In the genomic region with DNA sequence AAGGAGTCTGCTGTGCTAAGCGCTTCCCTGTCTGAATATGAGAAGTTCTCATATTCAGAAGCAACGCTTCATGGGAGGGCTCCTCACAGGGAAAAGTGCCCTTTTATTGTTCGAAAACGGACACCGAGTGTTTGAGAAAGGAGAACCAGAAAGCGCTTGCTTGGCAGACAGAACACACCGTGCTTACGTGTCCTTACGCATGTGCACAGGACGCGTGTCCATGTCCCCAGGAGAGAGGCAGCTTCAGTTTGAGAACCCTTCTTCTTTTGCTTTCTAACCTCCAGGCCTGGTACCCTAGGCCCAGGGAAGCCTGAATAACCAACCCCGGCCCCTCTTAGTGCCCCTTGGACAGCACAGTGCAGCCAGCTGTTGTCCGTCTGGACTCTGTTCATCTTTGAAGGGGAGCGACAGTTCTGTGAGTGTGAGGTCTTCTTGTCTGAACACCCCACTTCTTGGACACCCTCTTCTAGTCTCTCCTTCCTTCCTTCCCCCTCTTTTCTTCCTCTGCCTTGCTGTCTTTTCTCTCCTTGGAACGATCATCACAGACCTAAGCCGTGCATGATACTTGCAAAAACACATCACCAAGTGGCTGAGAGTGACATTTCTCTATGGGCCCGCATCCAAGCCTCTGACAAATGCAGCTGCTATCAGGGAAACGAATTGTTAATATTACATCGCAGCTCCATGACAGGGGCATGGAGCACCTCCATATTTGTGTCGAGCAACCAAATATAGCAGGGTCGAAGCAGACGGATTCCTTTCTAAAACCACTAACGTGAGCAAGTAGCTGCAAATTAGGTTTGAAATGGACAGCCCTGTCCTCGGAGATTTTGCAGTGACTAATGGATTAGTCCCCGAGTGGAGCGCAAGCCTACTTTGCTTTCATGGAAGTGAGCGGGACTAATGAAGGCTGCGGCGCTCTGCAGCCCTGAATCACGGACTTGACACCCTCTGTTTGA, we compare ENCODE assay signal across 10 mouse cellular contexts.
A peak's percentile ranks its signal among the peaks of the same experiment; 100 is the strongest.
DNase-seq lines count a peak whose midpoint lies in the region; ATAC-seq and TF ChIP-seq lines count a peak whose summit lies in the region.
"Had no signal": no experiment of that assay in that cellular context is flagged by ENCODE, and none has a peak within 500 bp of the region (broad histone marks: within the 10 kb centered on the region; RNA-seq: fewer than 3 reads in every experiment).

No protein-coding gene starts in this region.

- H3K27me3 ChIP-seq in intestine, embryonic 14.5 days (replicated peaks; ENCODE audit: control insufficient read depth, insufficient read depth, low read length) = no peaks in the 10 kb centered on the region
- no peaks in the 10 kb centered on the region for H3K27me3 ChIP-seq in intestine, postnatal 0 days (replicated peaks; ENCODE audit: control insufficient read depth, insufficient read depth, low read length)
- H3K27me3 ChIP-seq in hindbrain, embryonic 13.5 days = peaks cover 14% of the 10 kb centered on the region
- 0 out of 2 replicates have a peak, but pooled peaks cover 7% of the 10 kb centered on the region for H3K27me3 ChIP-seq in midbrain, embryonic 15.5 days (replicated peaks)
- H3K27me3 ChIP-seq: limb, embryonic 15.5 days had no signal

- H3K36me3 ChIP-seq in intestine, embryonic 14.5 days (ENCODE audit: control insufficient read depth, insufficient read depth, low read length) = no peaks in the 10 kb centered on the region
- H3K36me3 ChIP-seq in intestine, postnatal 0 days (ENCODE audit: control insufficient read depth, insufficient read depth) = no peaks in the 10 kb centered on the region
- no peaks in the 10 kb centered on the region for H3K36me3 ChIP-seq in hindbrain, embryonic 13.5 days
- H3K36me3 ChIP-seq in midbrain, embryonic 15.5 days (replicated peaks) = no peaks in the 10 kb centered on the region
- H3K36me3 ChIP-seq: limb, embryonic 15.5 days had no signal

- WGBS in intestine, embryonic 14.5 days = 60% methylated on average over 30 of the region's 30 CpGs
- WGBS in intestine, postnatal 0 days = 71% methylated on average over 30 of the region's 30 CpGs
- 50% methylated on average over 30 of the region's 30 CpGs for WGBS in hindbrain, embryonic 13.5 days
- WGBS in midbrain, embryonic 15.5 days = 49% methylated on average over 30 of the region's 30 CpGs

- H3K27ac ChIP-seq in intestine, embryonic 14.5 days (ENCODE audit: low read depth) = peak overlapping the region; percentile 75
- H3K27ac ChIP-seq in intestine, postnatal 0 days (ENCODE audit: low read depth, low read length) = no peak overlapping the region
- H3K27ac ChIP-seq in hindbrain, embryonic 13.5 days = peak overlapping the region; percentile 77
- peak overlapping the region; percentile 51 for H3K27ac ChIP-seq in midbrain, embryonic 15.5 days
- H3K27ac ChIP-seq in left cerebral cortex, adult 2 months = no peak overlapping the region
- H3K27ac ChIP-seq: limb, embryonic 15.5 days had no signal

- no peak overlapping the region for H3K4me3 ChIP-seq in intestine, embryonic 14.5 days (ENCODE audit: low read depth, low read length)
- no peak overlapping the region for H3K4me3 ChIP-seq in intestine, postnatal 0 days (ENCODE audit: low read depth, low read length)
- H3K4me3 ChIP-seq in hindbrain, embryonic 13.5 days = no peak overlapping the region
- no peak overlapping the region for H3K4me3 ChIP-seq in midbrain, embryonic 15.5 days
- no peak overlapping the region for H3K4me3 ChIP-seq in left cerebral cortex, adult 2 months
- H3K4me3 ChIP-seq: limb, embryonic 15.5 days had no signal

- no peaks in the 10 kb centered on the region for H3K9me3 ChIP-seq in intestine, embryonic 14.5 days (ENCODE audit: control insufficient read depth, low read length)
- no peaks in the 10 kb centered on the region for H3K9me3 ChIP-seq in intestine, postnatal 0 days (ENCODE audit: control insufficient read depth)
- no peaks in the 10 kb centered on the region for H3K9me3 ChIP-seq in hindbrain, embryonic 13.5 days
- no peaks in the 10 kb centered on the region for H3K9me3 ChIP-seq in midbrain, embryonic 15.5 days
- H3K9me3 ChIP-seq: limb, embryonic 15.5 days had no signal

- no peak overlapping the region for H3K9ac ChIP-seq in intestine, embryonic 14.5 days (ENCODE audit: low read length)
- no peak overlapping the region for H3K9ac ChIP-seq in intestine, postnatal 0 days (ENCODE audit: low read depth, low read length)
- no peak overlapping the region for H3K9ac ChIP-seq in hindbrain, embryonic 13.5 days
- no peak overlapping the region for H3K9ac ChIP-seq in midbrain, embryonic 15.5 days
- H3K9ac ChIP-seq: limb, embryonic 15.5 days had no signal

- ATAC-seq in intestine, embryonic 14.5 days (replicated peaks; ENCODE audit: low FRiP score, low TSS enrichment, low read depth) = 0 out of 2 replicates have a peak, but pooled peaks have one; percentile 26
- ATAC-seq in intestine, postnatal 0 days = no peak
- peak; percentile 55; the same call in 1 of the 2 replicates for ATAC-seq in hindbrain, embryonic 13.5 days (ENCODE audit: low FRiP score)
- no peak; the same call in 1 of the 2 replicates for ATAC-seq in midbrain, embryonic 15.5 days (replicated peaks)

- H3K4me2 ChIP-seq in intestine, embryonic 14.5 days (ENCODE audit: low read length) = no peak overlapping the region
- H3K4me2 ChIP-seq in intestine, postnatal 0 days (replicated peaks; ENCODE audit: low read depth) = no peak overlapping the region
- H3K4me2 ChIP-seq in hindbrain, embryonic 13.5 days = 0 out of 2 replicates have a peak overlapping the region, but pooled peaks have one; percentile 13
- H3K4me2 ChIP-seq in midbrain, embryonic 15.5 days = no peak overlapping the region
- H3K4me2 ChIP-seq: limb, embryonic 15.5 days had no signal

- H3K4me1 ChIP-seq in intestine, embryonic 14.5 days (replicated peaks; ENCODE audit: control insufficient read depth, insufficient read depth, low read length) = peaks cover 21% of the 10 kb centered on the region
- H3K4me1 ChIP-seq in intestine, postnatal 0 days (replicated peaks; ENCODE audit: control insufficient read depth, insufficient read depth, low read length) = no peaks in the 10 kb centered on the region
- peaks cover 39% of the 10 kb centered on the region for H3K4me1 ChIP-seq in hindbrain, embryonic 13.5 days (replicated peaks)
- H3K4me1 ChIP-seq in midbrain, embryonic 15.5 days = peaks cover 25% of the 10 kb centered on the region

- no peak for TF ChIP-seq CTCF in intestine, postnatal 0 days (IDR thresholded peaks at IDR 0.05; ENCODE audit: low read depth)
- TF ChIP-seq CTCF in left cerebral cortex, adult 2 months (IDR thresholded peaks at IDR 0.05) = no peak

- no peak for DNase-seq in intestine, embryonic 14.5 days (ENCODE audit: low spot score)
- DNase-seq in brain, adult 2 months (ENCODE audit: low read depth, low spot score) = peak; percentile 44
- no peak for DNase-seq in frontal cortex, postnatal 25 days (ENCODE audit: low spot score in 2 of 2)
- no peak for DNase-seq in testis, postnatal 10 days (ENCODE audit: low spot score)
- DNase-seq in left cerebral cortex, adult 2 months (ENCODE audit: extremely low spot score in 1 of 2, low spot score in 2 of 2) = no peak
- DNase-seq: cerebellum, adult 11 months had no signal

- intact Hi-C loops in left cerebral cortex, adult 2 months (cut with DNase I) = loop anchor here (10.0 kb wide), 1 partner anchor 361 kb away; no protein-coding TSS in a partner anchor

Comparison
In these comparisons a context has a peak if more than half of its experiments do, and no peak if none do; other contexts are left out.
1. ATAC-seq: peak in intestine, embryonic 14.5 days (single experiment) and hindbrain, embryonic 13.5 days (single experiment); none in intestine, postnatal 0 days (single experiment) and midbrain, embryonic 15.5 days (single experiment).
2. H3K27ac ChIP-seq: peak in intestine, embryonic 14.5 days (single experiment), hindbrain, embryonic 13.5 days (single experiment) and midbrain, embryonic 15.5 days (single experiment); none in intestine, postnatal 0 days (single experiment) and left cerebral cortex, adult 2 months (single experiment).